Mouse (Mus musculus) olfactory bulb, adult 2 months (tissue): ENCODE results near the gene Gabbr2. TPM values are rescaled to one million over a fixed set of nuclear protein-coding genes. Genes with fewer than 3 reads are reported as not detected.

ENCODE experiments used
- H3K27ac ChIP-seq: fragments of 200-500 bp; 2 replicates; pipeline ENCODE4 v1.5.1; 2012; ENCODE audit warnings: low read depth, low read length; ENCODE audit not compliant: insufficient read depth
- H3K4me1 ChIP-seq: fragments of 200-500 bp; 2 replicates; pipeline ENCODE4 v1.6.1; 2012; ENCODE audit warnings: low read length; ENCODE audit not compliant: control insufficient read depth, insufficient read depth
- H3K4me3 ChIP-seq: fragments of 200-500 bp; 2 replicates; pipeline ENCODE4 v1.5.1; 2012; ENCODE audit warnings: mild to moderate bottlenecking, low read depth, low read length, moderate library complexity; ENCODE audit not compliant: insufficient read depth
- CTCF ChIP-seq: fragments of 200-500 bp; IDR thresholded peaks from 2 replicates; pipeline ENCODE4 v1.5.1; 2012; ENCODE audit warnings: low read depth, mild to moderate bottlenecking, low read length, moderate library complexity; ENCODE audit not compliant: insufficient read depth
- POLR2A ChIP-seq: fragments of 200-500 bp; IDR thresholded peaks from 2 replicates; pipeline ENCODE4 v1.6.1; 2012; ENCODE audit warnings: mild to moderate bottlenecking, low read depth, low read length, moderate library complexity; ENCODE audit not compliant: insufficient read depth
- WGBS: fragments of 180-500 bp; shearing (Covaris S2); methylation state at CpG from one replicate; pipeline ENCODE4 v1.1.7; 2018; 5-methylcytosine and 5-hydroxymethylcytosine counted together
- polyA plus RNA-seq: library from polyadenylated mRNA; stranded (reverse); fragments of >200 nt; gene quantifications from 2 replicates; pipeline ENCODE4 v1.2.4, GENCODE M21; 2012; ENCODE audit warnings: low replicate concordance; ENCODE audit not compliant: missing spikeins, insufficient read depth, insufficient read length

The Gabbr2 gene
- polyA plus RNA-seq, 1 experiment: not detected

- H3K27ac ChIP-seq: no peak overlapping the region
- no peak for TF ChIP-seq CTCF
- TF ChIP-seq POLR2A: no peak
These were observed 247.0 kb downstream of the Gabbr2 start for GRCm38 (mm10) chr4:46744583-46745155.

DNA sequence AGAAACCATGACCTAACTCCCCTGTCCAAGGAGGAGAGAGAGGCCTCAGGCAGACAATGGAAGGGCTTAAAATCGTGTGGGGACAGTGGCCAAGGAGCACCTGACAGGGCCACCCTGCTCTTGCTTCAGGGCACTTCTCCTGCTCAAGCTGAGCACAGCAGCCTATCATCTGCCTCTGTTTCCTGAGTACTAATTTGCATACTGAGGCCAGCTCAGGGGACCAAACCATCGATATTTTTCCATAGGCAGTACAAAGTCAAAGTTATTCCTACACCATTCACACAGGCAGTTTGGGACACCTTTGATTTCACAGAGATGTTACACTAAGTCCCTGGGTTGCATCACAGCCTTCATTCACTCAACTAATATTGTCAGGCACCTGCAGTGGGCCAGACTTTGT lies 249.1 kb downstream of the Gabbr2 start:
- H3K4me3 ChIP-seq: no peak overlapping the region
- TF ChIP-seq CTCF (no peak), POLR2A (no peak)
- H3K4me1 ChIP-seq: peaks cover 8% of the 10 kb centered on the region
- no peak overlapping the region for H3K27ac ChIP-seq
- WGBS: 26% methylated on average over 2 of the region's 2 CpGs

More at GRCm38 (mm10) chr4:46744583-46745155, 247.0 kb downstream of the Gabbr2 start:
- 85% methylated on average over 7 of the region's 7 CpGs for WGBS
- H3K4me3 ChIP-seq: no peak overlapping the region
- H3K4me1 ChIP-seq: peaks cover 8% of the 10 kb centered on the region

DNA sequence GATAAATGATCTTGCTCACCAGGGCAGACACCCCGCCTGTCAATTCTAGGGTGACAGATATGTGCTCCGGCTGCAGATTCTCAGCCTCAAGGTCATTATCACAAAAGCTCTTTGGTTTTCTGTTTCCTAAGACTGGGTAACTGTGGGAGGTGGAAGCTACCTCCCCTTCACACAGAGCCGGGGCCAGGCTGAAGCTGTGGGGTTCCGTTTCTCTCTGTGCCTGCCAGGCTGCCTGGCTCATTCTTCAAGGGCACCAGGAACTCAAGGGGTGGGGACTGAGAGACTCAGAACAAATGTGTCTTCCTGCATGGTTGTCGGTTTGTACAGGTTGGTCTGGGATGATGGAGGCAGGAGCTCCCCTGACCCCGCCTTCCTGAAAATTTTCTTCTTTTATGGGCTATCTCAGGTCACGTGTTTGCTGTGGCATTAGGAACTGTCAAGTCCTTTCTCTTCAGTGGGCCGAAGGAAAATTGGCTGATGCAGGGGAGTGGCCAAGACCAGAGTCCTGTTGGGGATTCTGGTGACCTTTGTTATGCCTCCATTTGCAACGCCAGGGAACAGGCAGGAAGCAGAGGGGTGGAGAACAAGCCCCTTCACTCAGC lies 254.7 kb downstream of the Gabbr2 start:
- peaks cover 8% of the 10 kb centered on the region for H3K4me1 ChIP-seq
- no peak overlapping the region for H3K4me3 ChIP-seq
- no peak overlapping the region for H3K27ac ChIP-seq
- WGBS: 59% methylated on average over 9 of the region's 9 CpGs
- TF ChIP-seq POLR2A (no peak), CTCF (no peak)

DNA sequence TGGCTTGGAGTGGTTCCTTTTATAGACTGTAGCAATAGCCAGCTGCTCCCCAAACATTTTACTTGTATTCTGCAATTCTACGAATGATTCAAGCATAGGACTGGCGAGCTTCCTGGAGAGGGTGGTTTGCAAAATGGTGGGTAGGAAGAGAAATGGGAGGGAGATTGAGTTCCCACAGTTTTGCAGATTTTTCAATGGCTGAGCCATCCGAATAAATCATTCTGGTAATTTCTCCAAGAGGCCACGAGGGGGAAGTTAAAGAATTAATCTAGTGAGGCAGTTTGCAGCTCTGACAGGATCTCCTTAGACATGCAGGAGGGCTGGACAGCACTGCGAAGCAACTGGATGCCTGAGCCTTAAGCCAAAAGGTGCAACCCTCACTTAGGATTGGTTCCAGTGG lies 256.8 kb downstream of the Gabbr2 start:
- WGBS: 49% methylated on average over 5 of the region's 5 CpGs
- Histone ChIP-seq H3K4me1 (peaks cover 14% of the 10 kb centered on the region), H3K27ac (no peak overlapping the region), H3K4me3 (no peak overlapping the region)
- no peak for TF ChIP-seq CTCF

DNA sequence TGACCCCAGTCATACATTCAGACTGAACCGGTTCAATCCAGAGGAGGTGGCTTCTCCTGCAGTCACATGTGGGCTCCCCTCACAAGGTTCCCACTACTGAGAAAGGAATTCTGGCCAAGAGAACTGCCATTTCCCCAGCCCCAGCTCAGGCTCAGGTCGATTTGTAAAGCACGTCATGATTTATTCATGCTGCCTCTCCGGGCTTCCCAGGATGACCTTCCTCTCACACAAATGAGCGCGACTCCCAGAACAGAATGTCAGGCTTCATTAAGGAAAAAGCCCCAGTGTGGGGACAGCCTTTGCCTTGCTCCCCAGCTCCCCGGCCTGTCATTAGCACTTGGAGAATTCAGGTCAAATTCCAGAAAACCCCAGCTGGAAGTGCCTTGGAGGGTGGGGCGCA lies 260.1 kb downstream of the Gabbr2 start:
- Histone ChIP-seq H3K4me3 (no peak overlapping the region), H3K4me1 (peaks cover 28% of the 10 kb centered on the region), H3K27ac (no peak overlapping the region)
- 62% methylated on average over 8 of the region's 8 CpGs for WGBS
- no peak for TF ChIP-seq POLR2A
- TF ChIP-seq CTCF: no peak

- no peak overlapping the region for H3K4me3 ChIP-seq
- H3K27ac ChIP-seq: no peak overlapping the region
- no peak for TF ChIP-seq POLR2A
- no peak for TF ChIP-seq CTCF
- WGBS: 71% methylated on average over 9 of the region's 9 CpGs
- peaks cover 28% of the 10 kb centered on the region for H3K4me1 ChIP-seq
These were observed 262.2 kb downstream of the Gabbr2 start for GRCm38 (mm10) chr4:46729306-46730042.

DNA sequence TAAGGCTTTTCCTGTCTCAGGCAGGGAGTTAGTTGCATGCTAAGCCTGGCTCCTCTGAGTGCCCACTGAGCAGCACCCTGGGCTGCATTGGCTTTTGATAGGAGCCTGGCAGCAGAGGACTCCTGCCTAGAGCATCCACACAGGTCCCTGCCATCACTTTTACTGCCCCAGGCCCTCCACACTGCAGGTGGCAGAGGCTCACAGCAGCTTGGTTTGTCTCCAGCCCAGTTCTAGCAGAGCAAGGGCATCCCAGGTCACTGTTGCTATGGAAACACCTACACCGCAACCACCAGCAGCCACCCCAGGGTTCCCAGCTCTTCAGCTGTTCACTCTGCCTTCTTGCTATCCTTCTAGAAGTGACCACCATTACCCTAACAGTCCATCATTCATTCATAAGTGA lies 263.4 kb downstream of the Gabbr2 start:
- Histone ChIP-seq H3K4me1 (peaks cover 28% of the 10 kb centered on the region), H3K4me3 (no peak overlapping the region), H3K27ac (no peak overlapping the region)
- WGBS: 13% methylated on average over 1 of the region's 1 CpGs
- no peak for TF ChIP-seq CTCF
- TF ChIP-seq POLR2A: no peak

GRCm38 (mm10) chr4:46727153-46727552 lies 264.5 kb downstream of the Gabbr2 start:
- H3K4me3 ChIP-seq: no peak overlapping the region
- 82% methylated on average over 11 of the region's 11 CpGs for WGBS
- no peak overlapping the region for H3K27ac ChIP-seq
- TF ChIP-seq POLR2A (no peak), CTCF (no peak)
- H3K4me1 ChIP-seq: peaks cover 28% of the 10 kb centered on the region

DNA sequence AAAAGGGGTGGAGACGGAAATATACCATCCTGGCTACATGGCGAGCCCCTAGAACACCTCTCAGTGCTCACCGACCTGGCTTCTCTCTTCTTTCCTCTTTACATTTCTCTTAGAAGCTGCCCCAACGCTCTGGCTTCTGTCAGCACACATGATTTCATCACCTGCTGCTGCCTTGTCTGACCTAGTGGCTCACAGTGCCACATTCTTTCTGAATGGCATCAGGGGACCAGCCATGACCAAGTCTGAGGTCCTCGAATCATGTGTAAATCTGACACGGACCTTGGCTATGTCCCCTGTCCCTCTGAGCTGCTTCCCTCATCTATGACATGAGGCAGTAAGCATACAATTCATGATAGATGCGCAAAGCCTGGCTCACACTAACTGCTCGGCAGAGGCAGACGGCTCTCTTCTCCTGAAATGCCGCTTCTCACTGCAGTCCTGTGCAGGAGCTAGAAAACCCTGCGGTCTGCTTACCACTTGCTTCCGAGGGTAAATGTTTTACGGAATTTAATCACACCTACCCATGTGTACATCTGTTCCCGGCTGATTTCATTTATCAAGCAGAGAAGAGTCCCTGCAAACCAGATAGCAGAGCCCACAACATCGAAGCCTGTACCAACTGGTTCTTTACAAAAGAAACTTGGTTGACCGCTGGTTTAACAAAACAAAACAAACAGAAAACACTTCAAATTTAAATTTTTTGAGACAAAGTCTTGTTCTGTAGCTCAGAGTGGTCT lies 270.7 kb downstream of the Gabbr2 start:
- WGBS: 95% methylated on average over 16 of the region's 16 CpGs
- 0 out of 2 replicates have a peak, but pooled peaks cover 2% of the 10 kb centered on the region for H3K4me1 ChIP-seq
- no peak overlapping the region for H3K4me3 ChIP-seq
- H3K27ac ChIP-seq: no peak overlapping the region
- no peak for TF ChIP-seq POLR2A
- TF ChIP-seq CTCF: no peak
